Mouse (Mus musculus): ENCODE measurements around the gene B4galt5.

B4galt5 gene

DNA sequence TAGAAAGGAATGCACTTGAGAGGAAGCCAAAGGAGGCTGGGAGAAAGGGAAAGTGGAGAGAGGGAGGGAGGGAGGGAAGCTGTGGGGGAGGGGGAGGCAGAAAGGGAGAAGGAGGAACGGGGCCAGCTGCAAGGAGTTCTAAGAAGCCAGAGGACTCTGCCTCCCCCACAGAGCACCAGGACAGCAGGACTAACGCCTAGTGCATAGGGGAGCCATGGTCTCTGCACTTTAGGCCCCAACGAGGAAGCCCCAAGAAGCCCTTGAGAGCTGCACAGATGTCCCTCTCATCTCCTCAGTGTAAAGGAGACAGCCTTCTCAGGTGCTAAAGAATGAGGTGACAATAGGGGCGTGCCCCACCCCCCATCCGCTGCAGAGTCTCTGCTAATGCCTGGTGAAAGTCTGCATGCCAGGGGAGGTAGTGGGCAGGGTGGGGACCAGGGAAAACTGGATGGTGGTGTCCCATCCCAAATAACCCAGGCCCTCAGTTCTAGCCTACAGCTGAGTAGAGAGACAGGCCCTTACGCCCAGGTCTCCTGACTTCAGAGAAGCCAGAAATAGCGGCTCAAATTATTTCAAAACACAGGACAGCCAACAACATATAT, 98.1 kb downstream of the B4galt5 start:
- DNase-seq (ENCODE audit: low read depth) = no peak

DNA sequence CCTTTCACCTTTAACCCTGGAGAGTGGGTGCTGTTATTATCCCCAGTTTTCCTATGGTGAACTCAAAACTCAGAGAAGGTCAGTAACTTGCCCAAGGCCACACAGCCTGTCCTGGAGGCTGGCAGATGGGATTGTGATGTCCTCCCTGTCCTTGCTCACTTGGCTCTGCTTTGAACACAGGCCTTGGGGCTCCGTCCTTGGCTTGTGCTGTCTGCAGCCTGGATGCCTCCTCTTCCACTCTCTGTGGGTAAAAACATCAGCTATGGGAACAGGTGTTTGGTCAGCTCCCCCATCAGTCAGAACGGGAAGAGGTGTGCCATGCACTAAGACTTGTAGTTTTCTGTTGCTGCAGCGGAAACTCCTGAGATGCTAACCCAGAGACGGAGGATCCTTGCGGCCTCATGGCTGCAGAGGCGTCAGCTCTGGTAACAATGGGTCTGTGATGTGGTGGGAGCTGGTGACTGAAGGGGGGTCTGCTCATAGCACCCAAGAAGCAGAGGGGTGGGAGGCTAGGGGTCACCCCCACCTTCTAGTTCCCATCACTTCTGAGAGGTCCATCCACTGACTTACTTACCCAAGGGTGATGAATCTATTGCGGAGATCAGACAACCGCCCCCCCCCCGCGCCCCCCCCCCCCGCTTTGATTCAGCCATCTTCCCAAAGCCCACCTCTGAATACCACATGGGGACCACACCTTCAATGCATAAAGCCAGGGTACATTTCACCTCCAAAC, 98.8 kb downstream of the B4galt5 start:
- DNase-seq (ENCODE audit: low read depth) = no peak

DNA sequence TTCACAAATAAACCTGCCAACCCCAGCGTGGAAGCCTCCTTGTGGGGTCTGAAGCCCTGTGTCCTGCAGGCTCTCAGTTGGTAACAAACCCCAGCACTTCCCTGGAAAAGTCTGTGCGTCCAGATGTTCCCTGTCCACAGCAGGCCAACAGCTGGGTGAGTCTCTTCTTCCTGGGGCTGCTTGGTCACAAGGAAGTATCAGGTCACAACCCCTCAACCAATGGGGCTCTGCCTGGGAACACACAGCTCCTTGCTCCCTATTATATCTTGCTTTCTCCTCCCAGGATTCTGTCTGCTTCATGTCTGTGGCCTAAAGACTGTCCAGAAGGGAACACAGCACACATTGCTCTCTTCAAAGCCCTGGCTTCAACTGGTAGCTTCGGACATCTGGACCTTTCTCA, 99.4 kb downstream of the B4galt5 start:
- no peak for DNase-seq (ENCODE audit: low read depth)
